Mouse (Mus musculus): ENCODE results near the gene Platr17. TPM values are rescaled to one million over a fixed set of nuclear protein-coding genes. Genes with fewer than 3 reads are reported as not detected.
A peak's percentile ranks its signal among the peaks of the same experiment; 100 is the strongest.
"Not testable (repeated sequence)": the region's sequence is repeated elsewhere in the genome, so short reads cannot be mapped to it uniquely, and the experiment has no call there.

Platr17 gene
- polyA plus RNA-seq (2015; fragmentation: Nextera tagmentation; extraction: Ambion mirVana) = 0.41 and 0.49 TPM in 2 replicates

GRCm38 (mm10) chr17:33904835-33905234 lies at the start of gene Platr17:
TSS of gene Platr17 (plus strand) at chr17:33905135.
- not testable (repeated sequence) for H3K27ac ChIP-seq; H3K27me3 ChIP-seq; H3K9me3 ChIP-seq; H3K9ac ChIP-seq; H3K4me2 ChIP-seq; H3K36me3 ChIP-seq; H3K4me3 ChIP-seq; ATAC-seq (ENCODE audit: low FRiP score)
- 15% methylated on average over 4 of the region's 4 CpGs for WGBS
- H3K4me1 ChIP-seq (replicated peaks) = peaks cover 11% of the 10 kb centered on the region

- Histone ChIP-seq H3K4me2 (no peak overlapping the region), H3K27ac (no peak overlapping the region), H3K27me3 (no peaks in the 10 kb centered on the region), H3K9me3 (no peaks in the 10 kb centered on the region), H3K9ac (no peak overlapping the region), H3K4me3 (no peak overlapping the region), H3K4me1 (replicated peaks) (no peaks in the 10 kb centered on the region), H3K36me3 (no peaks in the 10 kb centered on the region; the same call in 1 of the 2 replicates)
- no peak for ATAC-seq (ENCODE audit: low FRiP score)
- 63% methylated on average over 4 of the region's 4 CpGs for WGBS
These were observed 47.1 kb upstream of the Platr17 start for GRCm38 (mm10) chr17:33857816-33858215.

GRCm38 (mm10) chr17:33865330-33866030 lies 39.5 kb upstream of the Platr17 start:
- H3K9ac ChIP-seq = no peak overlapping the region
- no peak for ATAC-seq (ENCODE audit: low FRiP score)
- 37% methylated on average over 9 of the region's 9 CpGs for WGBS
- no peak overlapping the region for H3K4me3 ChIP-seq
- H3K4me1 ChIP-seq (replicated peaks) = no peaks in the 10 kb centered on the region
- no peak overlapping the region for H3K27ac ChIP-seq
- H3K4me2 ChIP-seq = no peak overlapping the region
- no peaks in the 10 kb centered on the region for H3K36me3 ChIP-seq
- H3K27me3 ChIP-seq = no peaks in the 10 kb centered on the region
- no peaks in the 10 kb centered on the region for H3K9me3 ChIP-seq

- 88% methylated on average over 4 of the region's 12 CpGs for WGBS
- ATAC-seq (ENCODE audit: low FRiP score); H3K27me3 ChIP-seq; H3K36me3 ChIP-seq; H3K4me3 ChIP-seq; H3K9me3 ChIP-seq; H3K9ac ChIP-seq; H3K27ac ChIP-seq; H3K4me2 ChIP-seq; H3K4me1 ChIP-seq (replicated peaks): not testable (repeated sequence)
These were observed 31.4 kb upstream of the Platr17 start, which contains the start of gene Gm7029 for GRCm38 (mm10) chr17:33873537-33873936. TSS of gene Gm7029 (plus strand) at chr17:33873837.

GRCm38 (mm10) chr17:33874411-33874810 lies 30.5 kb upstream of the Platr17 start:
- Histone ChIP-seq H3K4me2 (no peak overlapping the region), H3K27me3 (no peaks in the 10 kb centered on the region), H3K4me1 (replicated peaks) (no peaks in the 10 kb centered on the region), H3K27ac (no peak overlapping the region), H3K9me3 (no peaks in the 10 kb centered on the region), H3K9ac (no peak overlapping the region), H3K4me3 (no peak overlapping the region), H3K36me3 (no peaks in the 10 kb centered on the region)
- 88% methylated on average over 9 of the region's 11 CpGs for WGBS
- ATAC-seq (ENCODE audit: low FRiP score) = no peak

GRCm38 (mm10) chr17:33875797-33876196 lies 29.1 kb upstream of the Platr17 start:
- H3K4me1 ChIP-seq (replicated peaks); H3K27ac ChIP-seq; H3K9ac ChIP-seq; H3K4me3 ChIP-seq; H3K4me2 ChIP-seq; H3K36me3 ChIP-seq; H3K9me3 ChIP-seq; H3K27me3 ChIP-seq; ATAC-seq (ENCODE audit: low FRiP score): not testable (repeated sequence)
- WGBS = 83% methylated on average over 5 of the region's 5 CpGs

GRCm38 (mm10) chr17:33884320-33884719 lies 20.6 kb upstream of the Platr17 start:
- not testable (repeated sequence) for H3K27me3 ChIP-seq
- WGBS = 97% methylated on average over 10 of the region's 11 CpGs

GRCm38 (mm10) chr17:33887802-33888201 lies 17.1 kb upstream of the Platr17 start:
- WGBS = 95% methylated on average over 2 of the region's 2 CpGs
- peaks cover 14% of the 10 kb centered on the region for H3K4me1 ChIP-seq (replicated peaks)
- not testable (repeated sequence) for H3K4me3 ChIP-seq; H3K9ac ChIP-seq; ATAC-seq (ENCODE audit: low FRiP score); H3K4me2 ChIP-seq; H3K36me3 ChIP-seq; H3K9me3 ChIP-seq; H3K27ac ChIP-seq; H3K27me3 ChIP-seq

More at GRCm38 (mm10) chr17:33884320-33884719, 20.6 kb upstream of the Platr17 start:
- not testable (repeated sequence) for H3K27ac ChIP-seq; H3K4me1 ChIP-seq (replicated peaks); H3K9ac ChIP-seq; ATAC-seq (ENCODE audit: low FRiP score); H3K9me3 ChIP-seq; H3K4me3 ChIP-seq; H3K4me2 ChIP-seq
- H3K36me3 ChIP-seq = peaks cover 13% of the 10 kb centered on the region

- not testable (repeated sequence) for H3K36me3 ChIP-seq; H3K9ac ChIP-seq; ATAC-seq (ENCODE audit: low FRiP score); H3K4me2 ChIP-seq; H3K4me3 ChIP-seq; H3K27me3 ChIP-seq; H3K9me3 ChIP-seq; H3K27ac ChIP-seq
- peaks cover 14% of the 10 kb centered on the region for H3K4me1 ChIP-seq (replicated peaks)
These were observed 16.7 kb upstream of the Platr17 start for GRCm38 (mm10) chr17:33888230-33888629.

- not testable (repeated sequence) for H3K27ac ChIP-seq; ATAC-seq (ENCODE audit: low FRiP score); H3K36me3 ChIP-seq; H3K9me3 ChIP-seq; H3K27me3 ChIP-seq
- WGBS = 0% methylated on average over 25 of the region's 44 CpGs
- peak overlapping the region; percentile 58 for H3K4me3 ChIP-seq
- peaks cover 14% of the 10 kb centered on the region for H3K4me1 ChIP-seq (replicated peaks)
- peak overlapping the region; percentile 78 for H3K4me2 ChIP-seq
- peak overlapping the region; percentile 67 for H3K9ac ChIP-seq
These were observed 14.9 kb upstream of the Platr17 start for GRCm38 (mm10) chr17:33889941-33890532.

- peak within 1 kb of the TSS; percentile 78 for H3K4me2 ChIP-seq
- 0 out of 2 replicates have a peak, but pooled peaks cover 2% of the 10 kb centered on the region for H3K27me3 ChIP-seq
- under 1% methylated on average over 49 of the region's 49 CpGs for WGBS
- ATAC-seq (ENCODE audit: low FRiP score) = peak; percentile 99
- H3K9me3 ChIP-seq = no peaks in the 10 kb centered on the region
- peak within 1 kb of the TSS; percentile 58 for H3K4me3 ChIP-seq
- H3K27ac ChIP-seq = no peak within 1 kb of the TSS
- H3K4me1 ChIP-seq (replicated peaks) = peaks cover 14% of the 10 kb centered on the region
- H3K9ac ChIP-seq = peak within 1 kb of the TSS; percentile 67
- no peaks in the 10 kb centered on the region; the same call in 1 of the 2 replicates for H3K36me3 ChIP-seq
These were observed 14.3 kb upstream of the Platr17 start, which contains the start of gene Kifc1 for GRCm38 (mm10) chr17:33890533-33891059. TSS of gene Kifc1 (minus strand) at chr17:33890661.

- no peak for ATAC-seq (ENCODE audit: low FRiP score)
- Histone ChIP-seq H3K4me1 (replicated peaks) (peaks cover 14% of the 10 kb centered on the region), H3K36me3 (no peaks in the 10 kb centered on the region; the same call in 1 of the 2 replicates), H3K27ac (no peak overlapping the region), H3K4me2 (no peak overlapping the region), H3K27me3 (0 out of 2 replicates have a peak, but pooled peaks cover 2% of the 10 kb centered on the region), H3K9ac (no peak overlapping the region), H3K4me3 (no peak overlapping the region), H3K9me3 (no peaks in the 10 kb centered on the region)
- 67% methylated on average over 2 of the region's 2 CpGs for WGBS
These were observed 13.6 kb upstream of the Platr17 start for GRCm38 (mm10) chr17:33891357-33891756.

Data from hindbrain, embryonic 13.5 days (tissue).